Mouse (Mus musculus) thymus, adult 2 months (tissue): ENCODE data around the gene Prdm16.

Source experiments
- CTCF ChIP-seq: fragments of 200-500 bp; IDR thresholded peaks from 2 replicates; pipeline ENCODE4 v1.5.1; 2012; ENCODE audit warnings: mild to moderate bottlenecking, control low read depth, low read length, moderate library complexity, borderline replicate concordance; ENCODE audit not compliant: control insufficient read depth, poor library complexity, insufficient read depth; ENCODE audit errors: extremely low read depth
- POLR2A ChIP-seq: fragments of 200-500 bp; IDR thresholded peaks from 2 replicates; pipeline ENCODE4 v1.6.1; 2012; ENCODE audit warnings: mild to moderate bottlenecking, low read length, control low read depth, moderate library complexity; ENCODE audit not compliant: control insufficient read depth, poor library complexity, insufficient read depth; ENCODE audit errors: extremely low read depth

- TF ChIP-seq POLR2A (no peak), CTCF (no peak)
These were observed 277.9 kb downstream of the Prdm16 start for GRCm38 (mm10) chr4:154358816-154359215.
